Mouse (Mus musculus): ENCODE results near the gene BC048679.

DNA sequence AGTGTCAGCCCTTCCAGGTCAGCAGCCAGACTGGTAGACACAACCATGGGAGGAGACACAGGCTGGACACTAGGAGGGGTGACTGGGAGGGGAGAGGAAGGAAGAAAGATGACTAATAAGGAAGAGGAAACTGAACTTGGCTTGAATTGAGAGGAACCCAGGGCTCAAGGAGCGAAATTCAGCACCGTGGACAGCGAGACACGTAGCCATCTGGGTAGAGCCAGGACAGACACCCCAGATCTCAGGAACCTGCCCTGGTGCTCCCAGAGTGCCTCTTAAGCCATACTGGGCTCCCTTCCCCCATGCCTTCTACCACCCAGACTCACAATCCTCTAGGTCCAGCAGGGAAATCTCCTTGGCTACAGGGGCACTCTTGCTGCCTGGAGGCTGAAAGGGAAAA lies 34.0 kb downstream of the BC048679 start:
- TF ChIP-seq CTCF (IDR thresholded peaks at IDR 0.05; ENCODE audit: control insufficient read depth, insufficient read depth, insufficient read length) (no peak), USF1 (IDR thresholded peaks at IDR 0.05; ENCODE audit: low read depth) (no peak), CEBPB (IDR thresholded peaks at IDR 0.05; ENCODE audit: low read depth) (no peak), MAX (IDR thresholded peaks at IDR 0.05) (no peak), MYOG (IDR thresholded peaks at IDR 0.05; ENCODE audit: control insufficient read depth, extremely low read depth, insufficient read length) (no peak)
